Mouse (Mus musculus): ENCODE data around the gene Cmah.
"Not testable (repeated sequence)": the region's sequence is repeated elsewhere in the genome, so short reads cannot be mapped to it uniquely, and the experiment has no call there.

Cmah gene

GRCm38 (mm10) chr13:24340462-24340861, 13.3 kb downstream of the Cmah start:
- no peak for DNase-seq (ENCODE audit: low spot score in 2 of 2)

GRCm38 (mm10) chr13:24342091-24342490, 14.9 kb downstream of the Cmah start:
- DNase-seq (ENCODE audit: low spot score in 2 of 2), result no peak

- DNase-seq (ENCODE audit: low spot score in 2 of 2), result no peak
Measured at GRCm38 (mm10) chr13:24353004-24353403, 25.8 kb downstream of the Cmah start.

- DNase-seq (ENCODE audit: low spot score in 2 of 2), result no peak
Measured at GRCm38 (mm10) chr13:24354751-24355150, 27.5 kb downstream of the Cmah start.

GRCm38 (mm10) chr13:24359181-24359580, 32.0 kb downstream of the Cmah start:
- no peak for DNase-seq (ENCODE audit: low spot score in 2 of 2)

GRCm38 (mm10) chr13:24365191-24365590, 38.0 kb downstream of the Cmah start:
- DNase-seq (ENCODE audit: low spot score in 2 of 2), result no peak

- no peak for DNase-seq (ENCODE audit: low spot score in 2 of 2)
Measured at GRCm38 (mm10) chr13:24372893-24373599, 45.8 kb downstream of the Cmah start.

GRCm38 (mm10) chr13:24374606-24375005, 47.4 kb downstream of the Cmah start:
- DNase-seq (ENCODE audit: low spot score in 2 of 2), result not testable (repeated sequence)

GRCm38 (mm10) chr13:24375320-24376203, 48.4 kb downstream of the Cmah start:
- no peak for DNase-seq (ENCODE audit: low spot score in 2 of 2)

GRCm38 (mm10) chr13:24380713-24381112, 53.5 kb downstream of the Cmah start:
- no peak for DNase-seq (ENCODE audit: low spot score in 2 of 2)

GRCm38 (mm10) chr13:24383885-24384284, 56.7 kb downstream of the Cmah start:
- no peak for DNase-seq (ENCODE audit: low spot score in 2 of 2)

GRCm38 (mm10) chr13:24391892-24392291, 64.7 kb downstream of the Cmah start:
- DNase-seq (ENCODE audit: low spot score in 2 of 2), result no peak

GRCm38 (mm10) chr13:24392655-24393054, 65.5 kb downstream of the Cmah start:
- DNase-seq (ENCODE audit: low spot score in 2 of 2), result no peak

- DNase-seq (ENCODE audit: low spot score in 2 of 2), result no peak
Measured at GRCm38 (mm10) chr13:24393055-24393454, 65.9 kb downstream of the Cmah start.

- no peak for DNase-seq (ENCODE audit: low spot score in 2 of 2)
Measured at GRCm38 (mm10) chr13:24395815-24396214, 68.6 kb downstream of the Cmah start.

- DNase-seq (ENCODE audit: low spot score in 2 of 2), result no peak
Measured at GRCm38 (mm10) chr13:24397181-24397580, 70.0 kb downstream of the Cmah start.

- DNase-seq (ENCODE audit: low spot score in 2 of 2), result no peak
Measured at GRCm38 (mm10) chr13:24398488-24398887, 71.3 kb downstream of the Cmah start.

GRCm38 (mm10) chr13:24401821-24402220, 74.6 kb downstream of the Cmah start:
- not testable (repeated sequence) for DNase-seq (ENCODE audit: low spot score in 2 of 2)

- DNase-seq (ENCODE audit: low spot score in 2 of 2), result no peak
Measured at GRCm38 (mm10) chr13:24403054-24403453, 75.8 kb downstream of the Cmah start.

- DNase-seq (ENCODE audit: low spot score in 2 of 2), result no peak
Measured at GRCm38 (mm10) chr13:24406847-24407246, 79.6 kb downstream of the Cmah start.

GRCm38 (mm10) chr13:24414635-24415206, 87.5 kb downstream of the Cmah start:
- no peak for DNase-seq (ENCODE audit: low spot score in 2 of 2)

- no peak for DNase-seq (ENCODE audit: low spot score in 2 of 2)
Measured at GRCm38 (mm10) chr13:24415506-24416206, 88.5 kb downstream of the Cmah start.

Data from frontal cortex, postnatal 10 days (tissue).